Mouse (Mus musculus) v-Abl transformed pro-B cells (cell line): ENCODE results near the gene Cd81.

Experiments
- in situ Hi-C, 2 experiments: fragments of 400-800 bp; cut with MboI; formaldehyde crosslinking; loops; one replicate each; pipeline ENCODE4 v1.15.1; 2025; ENCODE audit not compliant: unreplicated experiment in 2 of 2

Gene Cd81

GRCm38 (mm10) chr7:143017181-143017580 lies 35.4 kb upstream of the Cd81 start:
- in situ Hi-C loops: no loop called here

DNA sequence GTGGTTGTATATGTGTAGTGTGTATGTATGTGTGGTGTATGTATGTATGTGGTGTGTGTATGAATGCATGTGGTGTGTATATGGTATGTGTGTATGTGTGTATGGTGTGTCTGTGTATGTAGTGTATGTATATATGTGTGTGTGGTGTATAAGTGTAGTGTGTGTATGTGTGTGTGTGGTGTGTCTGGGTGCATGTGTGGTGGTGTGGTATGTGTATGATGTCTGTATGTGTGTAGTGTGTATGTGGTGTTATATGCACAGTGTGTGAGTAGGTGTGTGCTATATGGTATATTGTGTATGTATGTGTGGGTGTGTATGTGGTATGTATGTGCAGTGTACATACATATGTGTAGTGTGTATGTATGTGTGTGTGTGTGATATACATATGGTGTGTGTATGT lies 32.5 kb upstream of the Cd81 start:
- in situ Hi-C loops: no loop called here

- in situ Hi-C loops: no loop called here
Observed at GRCm38 (mm10) chr7:143020764-143021163, 31.8 kb upstream of the Cd81 start.

GRCm38 (mm10) chr7:143021356-143022164 lies 31.0 kb upstream of the Cd81 start:
- in situ Hi-C loops: no loop called here

- in situ Hi-C loops: no loop called here
Observed at GRCm38 (mm10) chr7:143023499-143023898, 29.0 kb upstream of the Cd81 start.

GRCm38 (mm10) chr7:143024293-143024692 lies 28.2 kb upstream of the Cd81 start:
- in situ Hi-C loops: no loop called here

DNA sequence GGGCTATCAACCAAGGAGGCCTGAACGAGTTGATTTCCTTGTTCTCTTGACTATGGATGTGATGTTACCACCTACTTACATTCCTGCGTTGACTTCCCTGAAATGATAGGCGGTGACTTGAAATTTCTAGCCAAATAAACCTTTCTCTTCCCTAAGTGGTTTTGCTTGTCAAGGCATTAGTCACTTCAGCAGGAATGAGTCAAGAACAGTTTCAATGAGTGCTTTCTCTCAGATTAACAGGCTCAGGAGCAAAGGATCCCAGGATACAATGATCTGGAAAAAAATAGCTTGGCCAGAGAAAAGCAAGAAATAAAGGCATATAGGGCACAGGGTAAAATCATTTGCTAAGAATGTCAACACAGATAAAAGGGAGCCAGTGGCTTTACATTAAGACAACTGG lies 27.0 kb upstream of the Cd81 start:
- in situ Hi-C loops: no loop called here

DNA sequence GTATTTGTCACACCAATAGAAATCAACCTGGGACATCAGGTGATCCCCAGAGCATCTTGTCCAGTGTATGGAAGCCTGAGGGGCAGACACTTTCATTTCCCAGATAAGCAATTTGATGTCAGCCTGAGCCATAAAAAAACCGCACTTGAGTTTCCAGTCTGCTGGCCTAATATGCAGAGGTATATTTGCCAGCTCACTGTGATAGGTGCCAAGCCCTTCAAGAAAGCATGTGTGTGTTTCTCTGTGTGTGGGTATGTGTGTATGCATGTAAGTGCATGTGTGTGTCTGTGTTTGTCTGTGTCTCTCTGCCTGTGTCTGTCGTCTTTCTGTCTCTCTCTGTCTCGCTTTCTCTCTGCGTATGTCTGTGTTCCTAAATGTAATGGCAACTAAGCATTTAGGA lies 25.3 kb upstream of the Cd81 start:
- in situ Hi-C loops: no loop called here

DNA sequence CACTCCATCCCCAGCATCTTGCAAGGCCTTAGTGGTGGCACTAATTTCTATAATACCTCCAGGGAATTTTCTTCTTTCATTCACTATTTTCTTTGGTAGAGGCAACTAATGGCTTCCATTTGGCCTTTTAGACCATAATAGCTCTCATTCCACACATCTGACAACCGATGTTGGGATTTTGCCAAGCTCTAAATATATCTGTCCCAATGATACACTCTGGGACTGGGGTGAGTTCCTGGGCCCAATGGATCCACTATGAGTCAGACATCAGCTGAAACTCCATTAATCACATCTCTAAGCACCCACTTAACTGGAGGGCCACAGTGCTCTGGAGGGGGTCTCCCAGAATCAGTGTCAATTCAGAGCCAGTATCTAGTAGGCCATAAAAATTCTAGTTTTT lies 20.7 kb upstream of the Cd81 start:
- in situ Hi-C loops: no loop called here

- in situ Hi-C loops: no loop called here
Observed at GRCm38 (mm10) chr7:143033581-143033980, 19.0 kb upstream of the Cd81 start.

DNA sequence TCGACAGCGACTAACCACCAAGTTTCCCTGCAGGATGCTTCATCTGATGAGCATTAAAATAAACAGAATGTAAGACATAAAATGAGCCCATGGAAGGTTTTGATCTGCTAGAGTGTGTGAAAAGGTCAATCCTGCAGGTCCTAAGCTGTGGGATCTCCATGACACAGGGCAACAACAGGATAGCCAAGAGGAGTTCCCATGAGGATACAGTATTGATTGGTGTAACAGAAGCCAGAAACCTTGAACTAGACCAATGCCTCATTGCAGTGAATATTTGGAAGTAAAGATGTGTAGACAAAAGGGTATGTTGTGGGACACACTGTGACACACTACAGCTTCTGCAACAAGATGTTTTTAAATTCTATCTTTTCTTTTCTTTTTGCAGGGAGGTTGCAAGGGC lies 18.4 kb upstream of the Cd81 start:
- in situ Hi-C loops: no loop called here

DNA sequence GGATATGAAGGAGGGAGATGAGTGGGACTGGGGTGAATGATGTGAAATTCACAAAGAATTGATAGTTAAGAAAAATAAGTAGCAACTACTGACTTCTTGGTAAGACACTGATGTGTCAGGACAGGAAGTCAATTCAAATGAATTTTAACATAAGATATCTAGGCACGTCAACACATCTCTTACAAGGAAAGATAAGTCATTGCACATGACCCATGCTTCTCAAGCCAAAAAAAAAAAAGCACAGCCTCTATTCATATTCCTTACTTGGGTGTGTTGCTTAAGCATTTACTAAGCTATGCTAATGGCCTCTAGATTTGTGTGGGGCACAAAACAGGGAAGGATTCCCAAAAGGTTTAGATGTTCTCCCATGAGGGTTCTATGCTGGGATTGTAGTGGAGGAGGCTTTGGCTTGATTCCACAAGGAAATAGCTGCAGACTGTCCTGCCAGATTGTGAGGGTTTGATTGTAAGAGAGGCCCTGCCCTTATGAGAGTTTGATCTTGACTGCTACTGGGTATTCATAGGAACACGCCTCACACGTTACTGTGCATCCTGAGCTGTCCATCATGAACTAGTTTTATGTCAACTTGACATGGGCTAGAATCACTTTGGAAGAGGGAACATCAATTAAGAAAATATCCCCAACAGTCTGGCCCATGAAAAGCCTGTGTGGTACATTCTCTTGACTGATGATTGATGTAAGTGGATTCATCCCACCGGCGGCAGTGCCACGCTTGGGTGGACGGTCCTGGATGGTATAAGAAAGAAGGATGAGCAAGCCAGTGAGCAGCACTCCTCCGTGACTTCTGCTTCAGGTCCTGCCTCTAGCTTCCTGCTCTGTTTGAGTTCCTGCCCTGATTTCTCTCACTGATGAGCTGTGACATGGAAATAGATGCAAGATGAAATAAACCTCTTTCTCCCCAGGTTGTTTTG lies 17.8 kb upstream of the Cd81 start:
- in situ Hi-C loops: no loop called here

DNA sequence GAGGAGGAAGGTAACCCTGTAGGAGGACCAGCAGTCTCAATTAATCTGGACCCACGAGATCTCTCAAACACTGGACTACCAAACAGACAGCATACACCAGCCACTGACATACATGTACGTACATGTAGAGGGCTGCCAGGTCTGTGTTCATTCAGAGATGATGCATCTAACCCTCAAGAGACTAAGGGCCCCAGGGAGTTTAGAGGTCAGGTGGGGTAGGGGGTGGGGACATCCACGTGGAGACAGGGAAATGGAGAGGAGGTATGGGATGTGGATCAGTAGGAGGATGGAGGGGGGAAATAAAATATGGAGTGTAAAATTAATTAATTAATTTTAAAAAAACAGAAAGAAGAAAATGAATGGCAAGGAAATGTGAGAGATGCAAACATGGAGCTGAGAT lies 15.8 kb upstream of the Cd81 start:
- in situ Hi-C loops: no loop called here

- in situ Hi-C loops: no loop called here
Observed at GRCm38 (mm10) chr7:143037306-143037705, 15.2 kb upstream of the Cd81 start.

DNA sequence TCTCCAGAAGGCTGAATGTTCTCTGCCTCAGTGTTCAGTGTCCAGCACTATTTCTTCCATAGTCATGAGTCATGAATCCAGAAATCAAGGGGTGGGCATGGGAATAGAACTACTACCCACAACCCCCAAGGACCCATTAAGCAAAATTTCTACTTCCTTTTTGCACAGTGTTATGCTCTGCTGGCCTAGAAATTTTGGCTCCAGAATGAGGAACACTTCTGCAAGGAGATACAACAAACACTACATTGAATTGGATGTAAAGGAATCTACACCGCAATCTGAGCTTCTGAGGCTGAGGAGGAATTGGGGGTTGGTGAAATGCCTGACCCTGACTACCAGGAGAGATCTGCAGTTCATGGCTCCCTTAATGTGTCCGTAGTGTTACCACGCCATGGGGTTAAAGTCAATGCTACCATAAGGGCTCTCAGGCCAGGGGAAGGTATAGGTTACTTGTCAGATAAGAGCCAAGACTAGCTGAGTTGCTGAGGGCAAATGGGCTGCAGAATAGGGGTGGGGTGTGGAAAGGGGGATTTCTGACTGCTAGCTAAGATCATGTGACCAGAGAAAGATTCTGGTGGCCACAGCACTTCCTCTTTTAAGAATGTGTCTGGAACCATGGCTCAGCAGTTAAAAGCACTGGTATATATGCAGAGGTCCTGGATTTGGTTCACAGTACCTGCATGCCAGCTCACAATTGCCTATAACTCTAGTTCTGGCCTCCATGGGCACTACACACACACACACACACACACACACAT lies 14.2 kb upstream of the Cd81 start:
- in situ Hi-C loops: no loop called here

DNA sequence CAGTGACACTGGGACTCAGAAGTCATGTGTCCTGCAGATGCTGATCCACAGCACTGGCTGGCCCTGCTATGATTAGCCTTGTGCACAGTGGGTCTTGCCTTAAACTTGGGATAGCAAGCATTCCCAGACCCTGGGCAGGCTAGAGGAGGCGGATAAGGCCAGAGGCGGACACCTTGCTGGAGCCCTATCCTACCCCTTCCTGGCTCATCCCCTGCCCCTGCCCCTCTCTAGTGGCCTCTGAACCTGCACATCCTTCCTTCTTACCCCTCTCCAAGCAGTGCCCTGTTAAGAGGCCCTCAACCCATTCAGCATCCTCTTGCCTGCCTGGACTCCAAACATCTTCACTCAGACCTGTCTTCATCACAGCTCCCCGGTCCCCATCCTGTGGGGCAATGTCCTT lies 12.0 kb upstream of the Cd81 start:
- in situ Hi-C loops: no loop called here

DNA sequence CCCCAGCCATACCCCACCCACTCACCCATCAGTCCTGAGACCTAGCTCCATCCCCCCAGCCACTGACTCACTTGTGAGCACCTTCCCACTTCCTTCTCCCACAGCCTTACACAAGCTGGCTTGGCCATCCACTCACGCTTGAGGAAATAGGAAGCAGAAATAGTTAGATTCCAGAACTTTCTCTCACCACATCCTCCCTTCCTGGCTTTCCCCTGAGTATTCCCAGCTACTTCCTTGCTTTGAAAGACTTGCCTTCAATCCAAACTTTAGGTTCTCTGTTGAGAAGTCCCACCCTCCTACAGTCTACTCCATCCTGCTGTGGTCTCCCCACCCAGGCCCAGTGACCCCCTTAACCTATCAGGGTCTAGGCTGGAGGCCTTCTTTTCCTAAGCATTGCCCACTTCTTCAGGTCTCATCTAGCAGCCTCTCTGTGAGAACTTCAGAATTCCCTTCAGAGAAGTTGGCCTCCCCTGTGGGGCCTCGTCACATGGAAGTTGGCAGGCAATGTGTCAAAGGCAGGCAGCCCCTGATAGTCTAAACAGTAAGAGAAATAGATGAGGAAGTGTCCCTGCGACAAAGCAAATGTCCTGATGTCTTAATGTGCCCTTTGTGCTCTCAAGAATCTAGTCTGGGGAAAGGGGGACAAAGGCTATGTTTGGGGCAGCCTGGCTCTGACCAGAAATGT lies 11.3 kb upstream of the Cd81 start:
- in situ Hi-C loops: no loop called here

DNA sequence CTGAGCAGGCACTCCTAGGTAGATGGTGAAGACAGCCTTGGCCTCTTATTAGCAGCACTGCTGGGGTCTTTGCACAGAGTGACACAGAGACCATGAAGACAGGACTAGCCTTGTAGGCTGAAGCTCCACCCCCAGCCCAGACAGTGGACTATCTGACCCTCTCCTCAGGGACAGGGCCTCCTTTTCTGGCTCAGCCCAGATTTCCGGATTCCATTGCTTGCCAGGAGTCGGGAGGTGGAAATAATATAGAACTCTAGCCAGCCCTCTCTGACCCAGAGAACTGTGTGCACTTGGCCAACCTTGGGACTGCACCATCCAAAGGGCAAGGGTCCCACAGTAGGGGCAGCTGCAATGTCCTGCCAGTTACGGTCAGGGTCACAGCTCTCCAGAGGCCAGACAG lies 10.4 kb upstream of the Cd81 start:
- in situ Hi-C loops: no loop called here

GRCm38 (mm10) chr7:143042897-143043300 lies 9.6 kb upstream of the Cd81 start:
- in situ Hi-C loops: no loop called here

- in situ Hi-C loops: no loop called here
Observed at GRCm38 (mm10) chr7:143044049-143044825, 8.3 kb upstream of the Cd81 start.
